Mouse (Mus musculus) spleen, postnatal 10 days (tissue): ENCODE measurements around the gene Limk2.

ENCODE experiments used
- DNase-seq, 2 experiments: peaks; one replicate each; pipeline ENCODE4 v3.0.0; 2021 to 2022; ENCODE audit warnings: low spot score in 2 of 2

The Limk2 gene

GRCm38 (mm10) chr11:3334711-3335316, 74.2 kb downstream of the Limk2 start:
- no peak for DNase-seq

- no peak for DNase-seq
Observed at GRCm38 (mm10) chr11:3334141-3334710, 74.8 kb downstream of the Limk2 start.

DNA sequence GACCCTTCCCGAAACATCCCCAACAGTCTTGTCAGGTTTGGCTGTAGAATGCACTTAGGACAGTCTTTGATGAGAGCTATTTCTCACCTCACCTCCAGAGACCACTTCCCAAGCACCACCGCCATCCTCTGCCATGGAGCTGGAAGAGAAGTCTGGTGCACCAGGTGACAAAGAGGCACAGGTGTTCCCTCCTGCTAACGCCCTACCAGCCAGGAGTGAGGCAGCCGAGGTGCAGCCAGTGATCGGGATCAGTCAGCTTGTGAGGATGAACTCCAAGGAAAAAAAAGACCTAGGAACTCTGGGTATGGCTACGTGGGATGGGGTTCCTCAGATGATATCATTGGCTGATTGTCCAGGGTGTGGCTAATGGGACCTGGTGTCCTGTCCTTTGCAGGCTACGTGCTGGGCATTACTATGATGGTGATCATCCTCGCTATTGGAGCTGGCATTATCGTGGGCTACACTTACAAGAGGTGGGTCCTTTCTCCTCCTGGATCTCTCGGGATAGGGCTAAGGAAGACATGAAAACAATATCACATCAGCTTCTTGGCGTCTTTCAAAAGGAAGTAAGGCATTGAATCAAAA, 75.8 kb downstream of the Limk2 start:
- no peak for DNase-seq

DNA sequence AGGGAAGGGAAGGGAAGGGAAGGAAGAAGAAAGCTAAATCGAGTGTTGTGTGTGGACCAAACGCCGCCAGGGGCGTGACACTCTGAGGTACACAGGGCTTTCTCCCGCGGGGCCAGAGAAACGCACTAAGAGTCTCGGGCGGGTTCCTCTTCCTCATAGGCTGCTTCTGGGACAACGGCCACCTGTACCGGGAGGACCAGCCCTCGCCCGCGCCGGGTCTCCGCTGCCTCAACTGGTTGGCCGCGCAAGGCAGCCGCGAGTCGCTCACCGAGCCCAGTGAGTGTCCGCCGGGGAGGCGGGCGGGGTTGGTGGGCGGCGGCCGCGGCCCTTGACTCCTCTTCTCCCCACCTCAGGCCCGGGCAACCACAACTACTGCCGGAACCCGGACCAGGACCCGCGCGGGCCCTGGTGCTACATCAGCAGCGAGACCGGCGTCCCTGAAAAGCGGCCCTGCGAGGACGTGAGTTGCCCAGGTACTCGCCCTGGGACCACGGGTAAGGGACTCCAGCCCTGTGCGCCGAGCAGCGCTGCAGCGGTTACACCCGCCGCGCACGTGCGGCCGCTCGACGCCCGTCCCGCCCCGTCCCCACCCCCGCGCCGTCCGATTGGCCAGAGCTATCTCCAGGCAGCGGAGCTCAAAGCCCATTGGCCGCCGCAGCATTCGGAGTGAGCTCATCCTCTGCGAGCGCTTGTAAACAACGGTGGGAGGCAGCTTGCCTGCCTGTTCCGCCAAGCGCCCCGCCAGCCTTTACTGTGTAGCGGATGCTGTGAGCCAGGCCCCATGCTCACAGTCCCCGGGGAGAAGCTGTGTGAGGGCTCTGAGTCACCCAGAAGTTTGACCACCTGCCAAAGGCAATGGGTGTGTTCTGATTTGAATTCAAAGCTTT, 77.0 kb downstream of the Limk2 start:
- DNase-seq: peak; percentile 60 to 90

DNA sequence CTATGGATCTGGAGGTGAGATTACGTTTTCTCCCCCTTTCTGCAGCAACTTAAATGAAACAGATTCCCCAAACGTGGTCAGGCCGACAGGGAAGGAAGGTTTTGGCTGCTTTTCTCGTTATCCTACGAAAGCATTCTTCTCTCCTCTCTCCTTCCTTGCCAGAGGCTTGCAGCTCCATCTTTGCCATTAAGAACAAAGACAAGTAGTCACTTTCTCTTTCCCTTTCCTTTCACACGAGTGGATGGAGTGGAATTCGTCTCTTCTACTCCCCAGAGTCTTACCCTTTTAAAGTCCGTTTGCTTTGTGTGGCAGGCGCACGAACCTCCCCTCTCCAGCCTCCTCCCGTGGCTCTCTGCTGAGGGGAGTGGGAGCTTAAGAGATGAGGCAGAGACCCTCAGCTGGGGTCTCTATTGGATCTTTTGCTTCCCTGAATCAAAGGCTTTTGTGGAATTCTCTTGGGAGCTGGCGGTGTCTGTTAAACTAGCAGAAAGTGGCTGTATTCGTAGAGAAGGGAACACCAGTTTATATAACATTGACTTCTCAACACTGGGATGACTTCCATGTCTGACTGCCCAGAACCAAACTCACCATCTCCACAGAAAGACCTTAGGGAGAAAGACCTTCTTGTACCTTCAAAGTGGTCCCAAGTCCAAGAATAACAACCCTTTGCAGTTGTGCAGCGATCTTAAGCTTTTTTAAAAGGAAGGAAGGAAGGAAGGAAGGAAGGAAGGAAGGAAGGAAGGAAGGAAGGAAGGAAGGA, 77.8 kb downstream of the Limk2 start:
- DNase-seq: no peak

GRCm38 (mm10) chr11:3330566-3330965, 78.4 kb downstream of the Limk2 start:
- peak; percentile 49 to 81 for DNase-seq

DNA sequence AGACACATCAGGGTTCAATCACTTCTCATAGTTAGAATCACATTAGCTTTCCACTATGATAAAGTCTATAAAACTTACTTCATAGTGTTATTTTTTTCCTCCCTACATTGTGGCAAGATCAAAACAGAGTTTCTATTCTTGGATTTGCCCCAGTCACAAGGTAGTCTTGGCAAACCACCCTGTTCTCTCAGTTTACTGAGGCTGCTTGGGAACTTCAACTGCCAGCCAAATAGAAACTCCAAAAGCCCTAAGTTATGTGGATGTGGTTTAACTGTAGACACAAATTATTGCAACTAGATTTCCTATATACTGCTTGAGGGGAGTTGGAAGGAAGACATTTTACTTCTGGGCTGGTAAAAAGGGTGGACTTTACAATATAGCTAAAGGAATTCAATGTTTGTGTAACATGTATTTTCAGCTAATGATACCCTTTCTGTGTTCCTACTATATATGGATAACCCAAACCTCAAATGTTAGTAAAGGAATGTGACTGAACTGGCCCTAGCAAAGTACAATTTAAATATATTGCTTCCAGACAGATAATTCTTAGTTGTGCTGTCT, 79.0 kb downstream of the Limk2 start, which contains the start of gene Pik3ip1:
Pik3ip1 (plus strand) TSS at position 511 of the 561 bp plus-strand sequence.
- DNase-seq: no peak

- no peak for DNase-seq
Observed at GRCm38 (mm10) chr11:3328806-3329775, 79.9 kb downstream of the Limk2 start.

DNA sequence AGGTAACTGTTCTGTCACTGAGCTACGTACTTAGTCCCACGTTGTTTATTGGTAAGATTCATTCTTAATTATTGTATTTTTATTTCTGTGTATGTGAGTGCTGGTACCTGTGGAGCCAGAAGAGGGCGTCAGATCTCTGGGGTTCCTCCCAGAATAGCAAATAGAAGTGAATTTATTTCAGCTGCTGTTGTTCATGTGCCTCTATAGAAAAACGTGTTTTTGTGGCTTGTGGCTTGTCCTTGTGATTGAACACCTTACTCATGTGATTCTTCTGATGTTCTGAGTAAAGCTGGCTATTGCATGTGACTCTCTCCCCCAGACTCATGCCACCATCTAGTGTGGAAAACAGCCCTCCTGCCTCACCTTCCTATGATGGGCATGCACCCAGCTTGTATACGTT, 80.7 kb downstream of the Limk2 start:
- no peak for DNase-seq

- DNase-seq: no peak
Observed at GRCm38 (mm10) chr11:3318286-3318685, 90.7 kb downstream of the Limk2 start.

- DNase-seq: peak in 1 of 2 experiments; percentile 68
Observed at GRCm38 (mm10) chr11:3314148-3314547, 94.8 kb downstream of the Limk2 start.

- DNase-seq: no peak
Observed at GRCm38 (mm10) chr11:3313294-3313693, 95.7 kb downstream of the Limk2 start.

GRCm38 (mm10) chr11:3311586-3312347, 97.2 kb downstream of the Limk2 start:
- no peak for DNase-seq

- DNase-seq: no peak
Observed at GRCm38 (mm10) chr11:3310789-3311585, 98.0 kb downstream of the Limk2 start.

- no peak for DNase-seq
Observed at GRCm38 (mm10) chr11:3309884-3310283, 99.1 kb downstream of the Limk2 start.

GRCm38 (mm10) chr11:3307875-3308274, 101.1 kb downstream of the Limk2 start:
- DNase-seq: no peak

DNA sequence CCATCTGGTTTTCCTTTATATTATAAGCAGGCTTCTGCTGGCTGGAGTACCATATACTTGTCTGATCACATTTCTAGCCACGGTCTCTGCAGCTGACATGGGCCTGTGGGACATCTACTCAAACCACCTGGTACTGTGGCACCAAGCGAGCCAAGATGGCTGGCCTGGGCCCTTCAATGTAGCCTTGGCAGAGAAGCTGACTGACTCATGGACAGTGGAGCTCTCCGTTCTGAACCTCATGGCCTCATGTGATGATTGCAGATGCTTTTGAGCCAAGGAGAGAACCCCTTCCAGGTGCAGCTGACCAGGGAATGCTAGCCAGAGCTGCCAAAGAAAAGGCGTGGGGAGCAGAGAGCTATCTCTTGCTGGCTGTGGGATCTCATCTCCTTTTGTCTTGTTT, 103.2 kb downstream of the Limk2 start:
- DNase-seq: no peak

- DNase-seq: no peak
Observed at GRCm38 (mm10) chr11:3302792-3303191, 106.2 kb downstream of the Limk2 start.
